Mouse (Mus musculus) layer of hippocampus, adult 9-11 months (tissue): ENCODE measurements around the gene Aamdc.

Experiments used
- DNase-seq: peaks from one replicate; pipeline ENCODE4 v3.0.0; 2022

The Aamdc gene

DNA sequence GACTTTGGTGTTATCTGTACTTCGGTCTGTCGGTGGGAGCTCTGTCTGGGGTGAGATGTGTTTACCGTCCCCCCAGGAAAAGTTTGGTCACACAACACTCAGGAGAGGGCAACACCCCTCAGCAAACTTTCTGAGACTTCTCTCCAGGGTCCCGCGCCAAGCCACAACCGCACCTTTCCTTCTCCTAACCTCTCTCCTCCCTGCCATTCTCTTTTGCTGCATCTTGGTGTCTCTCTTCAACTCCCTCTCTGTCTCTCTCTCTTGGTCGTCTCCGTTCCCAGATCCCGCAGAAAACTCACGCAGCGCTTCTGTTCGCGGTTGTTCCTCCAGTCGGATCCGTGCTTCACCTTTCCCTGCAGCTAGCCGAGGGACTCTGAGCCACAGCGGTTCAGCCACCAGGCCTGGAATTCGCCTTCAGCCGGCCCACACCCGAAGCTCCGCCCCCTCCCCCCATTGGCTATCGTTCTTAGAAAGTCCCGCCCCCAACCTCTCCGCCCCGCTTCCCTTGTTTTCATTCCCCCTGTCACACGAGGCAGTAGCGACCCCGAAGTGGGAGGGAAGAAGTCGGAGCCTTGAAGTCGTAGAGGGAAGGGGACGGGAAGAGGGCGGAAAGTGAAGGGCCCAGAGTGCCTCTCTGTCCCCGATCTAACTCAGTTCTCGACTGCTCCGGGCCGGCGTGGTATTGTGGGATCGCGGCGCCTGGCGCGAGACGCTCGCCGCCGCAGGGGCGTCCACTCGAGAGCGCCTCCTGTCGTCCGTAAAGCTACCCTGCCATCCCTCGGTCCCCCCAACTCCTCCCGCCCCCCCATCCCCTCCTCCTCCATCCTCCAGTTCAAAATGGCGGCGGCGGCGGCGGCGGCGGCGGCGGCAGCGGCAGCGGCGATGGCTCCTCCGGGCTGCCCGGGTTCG lies at the start of gene Aamdc, which contains the start of gene Rsf1:
Aamdc (minus strand) TSS at position 431 of the 909 bp plus-strand sequence.
Rsf1 (plus strand) TSS at position 823 of the 909 bp plus-strand sequence.
- DNase-seq: peak; percentile 97

GRCm38 (mm10) chr7:97623402-97623801 lies 44.1 kb upstream of the Aamdc start:
- DNase-seq: no peak

DNA sequence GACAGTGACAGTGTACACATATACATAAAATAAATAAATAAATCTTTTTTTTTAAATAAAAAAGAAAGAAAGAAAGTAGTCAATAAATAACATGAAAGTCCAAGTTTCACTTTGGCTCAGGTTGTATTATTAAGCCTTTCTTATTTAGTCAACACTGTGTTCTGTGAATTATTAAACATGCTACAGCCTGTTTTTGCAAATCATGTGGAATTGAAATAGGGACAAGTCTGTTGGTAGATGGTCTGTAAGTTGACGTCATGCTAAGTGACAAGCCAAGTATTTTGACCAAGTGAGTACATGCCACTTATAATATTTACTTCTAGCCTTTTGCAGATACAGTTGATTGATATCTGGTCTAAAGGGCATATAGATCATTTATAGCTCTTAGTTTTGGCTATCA lies 43.4 kb upstream of the Aamdc start:
- DNase-seq: no peak

DNA sequence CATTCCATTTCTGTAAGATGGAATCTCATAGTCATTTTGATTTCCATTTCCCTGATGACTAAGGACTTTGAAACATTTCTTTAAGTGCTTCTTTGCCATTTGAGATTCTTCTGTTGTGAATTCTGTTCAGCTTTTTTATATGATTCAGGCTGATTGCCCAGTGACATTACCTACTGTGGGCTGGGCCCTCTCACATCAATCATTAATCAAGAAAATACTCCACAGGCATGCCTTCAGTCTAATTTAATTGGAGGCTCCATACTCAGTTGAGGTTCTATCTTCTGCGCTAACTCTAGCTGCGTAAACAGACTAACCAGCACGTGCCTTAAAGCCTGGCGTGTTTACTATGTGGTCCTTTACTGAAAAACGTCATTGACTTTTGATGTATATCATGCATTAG lies 42.0 kb upstream of the Aamdc start:
- no peak for DNase-seq

DNA sequence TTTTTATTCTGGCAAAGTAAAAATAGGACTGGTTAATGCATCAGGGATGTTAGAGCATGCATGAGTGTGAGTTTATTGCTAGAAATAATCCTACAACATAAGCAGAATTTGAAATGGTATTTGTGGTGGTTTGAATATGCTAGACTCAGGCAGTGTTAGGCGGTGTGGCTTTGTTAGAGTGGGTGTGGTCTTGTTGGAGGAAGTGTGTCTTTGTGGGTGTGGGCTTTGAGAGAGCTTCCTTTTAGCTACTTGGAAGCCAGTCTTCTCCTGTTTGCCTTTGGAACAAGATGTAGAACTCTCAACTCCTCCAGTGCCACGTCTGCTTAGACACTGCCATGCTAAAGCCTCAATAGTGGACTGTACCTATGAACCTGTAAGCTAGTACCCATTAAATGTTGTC lies 19.3 kb upstream of the Aamdc start:
- no peak for DNase-seq

DNA sequence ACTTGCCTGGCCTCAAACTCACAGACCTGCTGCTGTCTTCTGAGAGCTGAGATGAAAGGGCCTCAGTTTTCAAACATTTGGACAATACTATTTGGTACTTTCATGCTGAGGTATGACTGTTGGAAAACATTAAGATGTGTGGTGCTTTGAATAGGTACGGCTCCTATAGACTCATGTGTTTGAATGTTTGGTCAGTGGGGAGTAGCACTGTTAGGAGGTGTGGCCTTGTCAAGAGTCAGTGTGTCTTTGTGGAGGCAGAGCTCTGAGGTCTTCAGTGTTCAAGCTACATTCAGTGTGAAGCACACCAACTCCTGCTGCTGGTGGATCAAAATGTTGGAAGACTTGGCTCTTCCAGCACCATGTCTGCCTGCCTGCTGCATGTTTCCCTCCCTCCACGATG lies 14.2 kb upstream of the Aamdc start:
- DNase-seq: no peak

DNA sequence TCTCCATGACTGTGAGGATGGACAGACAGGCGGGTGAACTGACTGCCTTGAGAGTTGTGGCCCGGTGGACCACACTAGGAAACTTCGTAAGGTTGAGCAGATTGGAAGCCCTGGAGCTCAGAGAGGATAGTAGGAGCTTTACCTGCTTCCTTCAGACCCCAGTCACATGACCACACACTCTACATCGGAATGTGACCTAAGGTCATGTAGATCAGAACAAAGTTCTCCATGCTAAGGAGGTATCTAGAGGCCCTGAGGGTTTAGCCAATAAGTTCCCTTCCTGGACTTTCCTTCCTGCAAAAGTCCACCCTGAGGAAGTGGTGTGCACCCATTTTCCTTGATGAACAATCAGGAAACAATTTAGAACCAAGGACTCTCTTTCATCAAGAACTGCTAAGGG lies 13.1 kb upstream of the Aamdc start:
- no peak for DNase-seq

GRCm38 (mm10) chr7:97591336-97591735 lies 12.0 kb upstream of the Aamdc start:
- no peak for DNase-seq

DNA sequence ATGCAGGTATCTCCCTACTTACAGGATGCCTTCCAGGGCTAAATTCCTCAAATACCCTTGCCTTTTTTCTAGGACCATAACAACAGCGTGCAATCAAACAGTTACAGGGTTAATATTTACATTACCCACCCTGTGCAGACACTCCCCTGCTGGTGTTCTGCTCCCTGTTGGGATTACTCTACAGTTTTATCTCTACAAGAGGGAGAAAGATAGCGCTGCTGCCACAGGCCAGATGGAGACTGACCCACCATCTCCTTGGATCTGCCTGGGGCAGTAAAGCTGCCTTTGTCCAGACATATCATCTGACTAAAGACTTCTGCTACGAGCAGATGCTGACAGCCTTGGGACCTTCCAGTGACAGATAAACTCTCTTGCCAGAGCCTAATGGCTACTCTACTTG lies 11.2 kb upstream of the Aamdc start:
- DNase-seq: no peak

DNA sequence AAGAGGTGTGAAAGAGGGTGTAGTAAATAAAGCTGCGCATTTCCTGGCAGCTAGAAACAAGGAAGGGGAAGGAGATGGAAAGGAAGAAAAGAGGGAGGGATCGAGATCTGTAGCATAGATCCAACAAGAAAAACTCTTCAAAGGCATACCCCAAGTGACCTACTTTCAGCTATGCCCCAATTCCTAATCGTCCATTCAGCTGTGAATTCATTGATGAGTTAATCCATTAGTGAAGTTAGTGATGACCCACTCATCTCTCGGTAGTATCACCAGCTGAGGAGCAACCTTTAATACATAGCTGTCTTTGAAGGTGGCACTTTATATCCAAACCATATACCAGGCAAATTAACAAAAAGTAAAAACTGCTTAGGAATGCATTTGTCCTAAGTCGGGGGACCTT lies 9.2 kb upstream of the Aamdc start:
- DNase-seq: no peak

DNA sequence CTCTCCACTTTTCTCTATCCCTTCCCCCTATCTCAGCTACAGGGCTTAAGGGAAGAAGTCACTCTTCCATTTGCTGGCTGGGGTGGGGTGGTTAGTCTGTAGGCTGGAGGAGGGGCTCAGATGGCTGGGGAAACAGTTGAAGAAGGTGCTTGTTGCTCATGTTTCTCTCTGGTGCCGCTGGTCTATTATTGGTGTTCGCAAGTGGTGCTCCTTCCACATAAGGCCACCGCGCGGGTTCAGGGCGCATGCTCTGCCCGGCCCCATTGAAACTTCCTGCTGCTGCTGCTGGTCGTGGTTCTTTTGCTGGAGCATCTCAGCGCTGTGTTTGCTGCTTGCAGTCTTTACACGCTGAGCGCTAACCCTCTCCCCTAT lies 1.5 kb upstream of the Aamdc start:
- DNase-seq: peak; percentile 87

DNA sequence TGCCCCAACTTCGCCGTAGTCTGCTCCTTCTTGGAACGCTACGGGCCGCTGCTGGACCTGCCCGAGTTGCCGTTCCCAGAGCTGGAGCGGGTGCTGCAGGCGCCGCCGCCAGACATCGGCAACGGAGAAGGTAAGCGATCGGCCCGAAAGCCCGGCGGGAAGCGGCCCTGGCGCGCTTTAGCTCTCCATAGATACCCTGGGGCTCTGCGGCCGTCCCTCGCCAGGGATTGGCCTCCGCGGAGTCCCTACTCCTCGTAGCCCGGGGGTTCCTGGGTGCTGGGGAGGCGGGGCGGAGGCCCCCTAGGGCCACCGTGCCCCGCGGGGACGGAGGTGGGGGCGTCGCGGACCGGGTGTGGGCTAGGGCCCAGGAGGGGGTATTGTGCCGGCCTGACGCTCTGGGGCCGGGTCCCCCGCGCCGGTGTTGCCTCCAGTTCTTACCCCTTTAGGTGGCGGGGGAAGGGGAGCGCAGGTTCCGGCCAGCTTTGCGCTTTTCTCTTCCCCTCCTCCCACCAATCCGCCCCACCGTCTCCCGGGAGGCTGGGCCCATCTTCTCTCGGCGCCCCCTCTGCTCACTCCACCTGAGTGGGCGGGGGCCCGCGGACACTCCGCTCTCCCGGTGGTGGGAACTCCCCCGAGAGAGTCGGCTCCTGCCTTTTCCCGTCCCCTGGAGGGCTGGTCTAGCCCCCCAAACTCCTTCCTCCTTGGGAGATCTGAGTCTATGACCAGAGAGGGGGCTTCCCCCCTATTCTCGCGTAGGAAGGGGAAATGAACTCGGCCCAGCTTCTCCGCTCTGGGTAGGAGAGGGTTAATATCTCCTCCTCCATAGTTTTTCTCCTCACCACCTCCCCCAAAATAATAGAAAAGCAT lies 912 bp upstream of the Aamdc start:
- peak; percentile 36 for DNase-seq

GRCm38 (mm10) chr7:97578361-97579066 lies 783 bp downstream of the Aamdc start:
- peak; percentile 71 for DNase-seq

DNA sequence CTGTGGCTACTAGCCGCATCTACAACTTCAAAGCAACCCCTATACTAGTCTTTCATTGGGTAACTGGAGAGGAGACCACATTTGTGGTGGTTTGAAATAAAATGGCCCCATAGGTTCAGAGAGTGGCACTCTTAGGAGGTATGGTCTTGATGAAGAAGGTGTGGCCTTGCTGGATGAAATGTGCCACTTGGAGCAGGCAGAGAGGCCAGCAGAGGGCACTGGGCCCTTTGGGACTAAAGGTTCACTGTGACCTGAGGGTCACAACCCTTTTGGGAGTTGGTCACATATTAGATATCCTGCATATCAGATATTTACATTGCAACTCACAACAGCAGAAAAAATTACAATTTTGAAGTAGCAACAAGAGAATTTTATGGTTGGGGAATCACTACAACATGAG lies 8.9 kb downstream of the Aamdc start:
- DNase-seq: no peak

GRCm38 (mm10) chr7:97569372-97569771 lies 9.9 kb downstream of the Aamdc start:
- no peak for DNase-seq

DNA sequence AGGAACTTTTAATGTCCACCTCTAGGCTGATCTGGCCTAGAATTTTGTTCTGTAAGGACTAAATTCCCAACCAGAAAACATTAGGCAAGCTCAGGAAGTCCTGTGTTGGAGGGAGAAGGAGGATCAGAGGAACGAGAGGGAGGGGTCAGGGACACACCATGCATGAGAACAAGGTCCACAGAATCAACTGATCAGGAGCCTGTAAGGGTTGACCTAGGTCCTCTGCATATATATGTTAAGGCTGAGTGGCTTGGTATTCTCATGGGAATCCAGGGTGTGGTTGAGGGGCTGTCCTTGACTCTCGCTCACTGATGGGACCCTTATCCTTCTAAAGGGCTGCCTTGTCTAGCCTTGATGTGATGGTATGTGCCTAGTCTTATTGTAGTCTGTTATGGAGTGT lies 15.7 kb downstream of the Aamdc start:
- DNase-seq: no peak

DNA sequence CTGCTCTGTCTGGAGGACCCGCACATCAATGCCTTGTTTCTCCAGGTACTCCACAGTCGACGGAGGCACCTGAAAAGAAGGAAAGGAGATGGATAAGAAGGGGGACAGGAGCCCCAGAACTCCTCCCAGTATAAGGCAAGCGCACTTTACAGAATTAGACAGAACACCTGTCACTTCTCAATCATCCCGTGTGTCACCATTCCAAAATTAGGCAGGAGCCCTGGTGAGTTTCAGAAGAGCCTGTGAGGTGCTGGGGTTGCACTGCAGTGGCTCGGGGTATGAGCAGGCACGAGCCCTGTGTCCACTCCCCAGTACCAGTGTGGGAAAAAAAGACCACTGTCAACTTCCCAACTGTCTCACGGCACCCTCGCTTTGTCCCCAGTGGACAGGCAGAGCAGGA lies 28.6 kb downstream of the Aamdc start:
- no peak for DNase-seq

GRCm38 (mm10) chr7:97549301-97549700 lies 30.0 kb downstream of the Aamdc start:
- DNase-seq: no peak

GRCm38 (mm10) chr7:97546462-97546861 lies 32.8 kb downstream of the Aamdc start:
- DNase-seq: no peak

GRCm38 (mm10) chr7:97536571-97536970 lies 42.7 kb downstream of the Aamdc start:
- no peak for DNase-seq

- no peak for DNase-seq
Observed at GRCm38 (mm10) chr7:97535531-97535930, 43.8 kb downstream of the Aamdc start.

DNA sequence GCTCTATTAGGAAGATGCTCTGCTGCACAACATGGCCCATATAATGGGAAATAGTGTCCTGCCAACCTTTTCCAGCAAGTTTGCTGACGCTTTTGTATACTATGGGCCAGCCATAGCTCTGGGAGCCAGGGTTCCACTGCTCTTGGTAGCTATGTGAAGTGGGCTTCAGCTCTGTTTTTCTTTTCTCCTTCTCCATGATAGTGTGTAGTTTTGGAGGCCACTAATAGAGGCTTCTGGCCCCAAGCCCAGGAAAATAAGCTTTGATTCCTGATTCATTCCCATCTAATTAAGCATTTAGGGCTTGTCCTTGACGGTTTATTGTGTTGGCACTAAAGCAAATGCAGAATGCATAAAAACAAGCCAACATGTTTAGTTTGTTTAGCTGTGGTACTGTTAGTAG lies 59.4 kb downstream of the Aamdc start:
- no peak for DNase-seq

GRCm38 (mm10) chr7:97514786-97515185 lies 64.5 kb downstream of the Aamdc start:
- no peak for DNase-seq
